Mouse (Mus musculus): ENCODE results near the gene Usf1.

Usf1 gene

DNA sequence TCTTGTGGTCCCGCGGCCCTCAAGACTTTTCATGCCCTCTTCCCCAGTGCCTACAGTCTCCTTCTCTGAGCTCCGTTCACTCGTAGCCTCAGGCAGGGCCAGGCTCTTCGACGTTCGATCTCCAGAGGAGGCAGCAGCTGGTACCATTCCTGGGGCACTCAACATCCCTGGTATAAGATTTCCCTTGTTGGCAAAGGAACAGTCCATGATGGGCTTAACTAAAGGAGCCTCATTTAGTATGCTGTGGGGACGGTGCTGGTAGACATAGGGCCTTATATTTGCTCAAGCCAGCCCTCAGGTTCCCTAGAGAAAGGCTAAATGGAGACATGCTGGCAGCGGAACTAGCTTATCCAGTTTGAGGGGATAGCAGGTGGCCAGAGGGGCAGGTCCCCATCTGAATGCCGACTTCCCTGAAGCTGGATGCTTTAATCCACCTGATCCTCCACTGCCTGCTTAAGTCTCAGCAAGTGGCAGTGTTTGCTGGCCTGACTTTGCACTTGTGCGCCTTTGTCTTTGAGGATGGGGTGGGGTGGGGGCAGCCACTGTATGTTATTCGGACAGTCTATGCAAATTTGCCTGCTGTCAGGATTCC, 8.3 kb downstream of the Usf1 start:
- DNase-seq: no peak

GRCm38 (mm10) chr1:171419905-171420304, 8.8 kb downstream of the Usf1 start:
- no peak for DNase-seq

- DNase-seq: no peak
These were observed 11.5 kb downstream of the Usf1 start for GRCm38 (mm10) chr1:171422504-171423095.

DNA sequence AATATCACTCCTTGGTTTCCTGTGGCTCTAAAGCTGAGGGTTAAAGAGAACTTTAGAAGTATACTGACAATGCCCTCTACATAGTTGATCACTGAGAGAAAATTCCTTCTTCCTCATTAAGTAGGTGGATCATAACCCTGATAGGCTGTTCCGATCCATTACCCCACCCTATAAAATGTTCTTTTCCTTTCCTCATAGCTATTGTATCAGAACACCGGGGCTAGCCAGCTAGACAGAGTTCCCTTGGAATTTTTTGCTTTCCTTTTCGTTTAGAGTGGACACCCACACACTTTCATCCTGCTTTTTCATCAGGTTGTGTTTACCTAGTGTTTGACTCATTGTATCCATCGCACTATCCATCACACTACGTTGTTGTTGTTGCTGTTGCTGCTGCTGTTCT, 13.5 kb downstream of the Usf1 start:
- DNase-seq: no peak

GRCm38 (mm10) chr1:171425126-171425525, 14.0 kb downstream of the Usf1 start:
- no peak for DNase-seq

DNA sequence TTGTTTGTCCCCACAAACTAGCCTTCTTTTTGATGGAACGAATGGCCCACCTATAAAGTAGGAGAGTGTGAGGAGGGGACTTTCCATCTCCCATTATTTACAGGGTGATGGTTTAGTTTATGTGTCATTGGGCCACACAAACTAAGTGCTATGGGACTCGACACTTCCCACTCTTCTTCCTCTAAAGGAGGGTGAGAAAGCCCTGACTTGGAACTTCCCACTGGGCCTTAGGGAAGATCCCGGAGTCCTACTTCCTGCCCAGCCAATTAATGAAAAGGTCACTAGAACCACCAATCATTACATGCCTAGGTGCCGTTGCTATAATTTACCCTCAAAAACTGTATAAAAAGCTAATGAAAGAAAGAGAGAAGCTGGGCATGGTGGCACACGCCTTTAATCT, 21.0 kb downstream of the Usf1 start:
- no peak for DNase-seq

- DNase-seq: no peak
These were observed 24.2 kb downstream of the Usf1 start for GRCm38 (mm10) chr1:171435288-171435814.

DNA sequence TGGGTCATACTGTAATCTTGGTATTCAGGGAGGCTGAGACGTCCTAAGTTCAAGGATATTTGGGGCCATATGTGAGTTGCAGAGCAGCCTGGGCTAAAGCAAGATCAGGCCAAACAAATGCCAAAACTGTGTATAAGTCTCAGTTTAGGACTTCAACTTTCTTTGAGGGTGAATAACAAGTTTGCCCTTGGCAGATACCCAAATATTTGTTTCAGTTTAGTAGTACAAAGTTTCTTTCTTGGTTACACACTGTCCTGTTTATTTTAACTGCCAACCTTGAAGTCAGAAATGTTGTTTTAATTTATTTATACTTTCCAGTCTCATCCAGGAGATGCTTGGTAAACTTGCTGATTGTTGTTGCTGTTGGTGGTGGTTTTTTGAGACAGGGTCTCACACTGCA, 24.9 kb downstream of the Usf1 start:
- no peak for DNase-seq

DNA sequence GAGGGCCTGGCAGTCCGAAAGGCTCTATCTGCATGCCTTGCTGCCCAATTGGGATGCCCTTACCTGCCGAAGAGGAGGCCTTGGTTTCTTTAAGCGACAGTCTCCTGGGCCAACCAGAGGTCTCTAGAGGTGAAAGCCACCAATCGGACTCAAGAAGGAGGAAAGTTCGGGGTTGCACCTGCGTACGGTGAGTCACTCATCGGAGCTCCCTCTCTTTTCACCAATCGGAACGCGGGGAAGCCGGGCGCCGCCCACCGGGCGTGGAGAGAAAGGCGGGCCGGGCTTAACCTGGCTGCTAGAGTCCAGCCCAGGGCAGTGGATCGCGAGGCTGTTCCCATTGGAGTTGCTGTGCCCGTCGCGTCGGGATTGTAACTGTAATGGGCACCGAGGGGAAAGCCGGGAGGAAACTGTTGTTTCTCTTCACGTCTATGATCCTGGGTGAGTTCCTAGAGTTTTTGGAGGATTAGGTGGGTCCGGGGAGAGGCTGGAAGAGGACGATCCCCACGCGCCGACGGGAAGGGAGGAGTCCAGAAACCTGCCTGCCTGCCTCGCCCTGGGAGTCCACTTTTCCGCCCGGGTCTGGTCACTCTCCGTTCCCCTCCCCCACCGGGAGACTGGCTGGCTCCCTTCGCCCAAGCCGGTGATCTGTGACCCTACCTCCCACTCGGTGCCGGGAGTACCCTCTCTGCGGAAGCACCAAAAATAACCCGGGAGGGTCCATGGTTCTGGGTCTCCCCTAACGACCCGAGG, 26.3 kb downstream of the Usf1 start, which contains the start of gene F11r:
TSS of gene F11r (plus strand) at position 272 of the 750 bp plus-strand sequence.
- peak; percentile 96 for DNase-seq

DNA sequence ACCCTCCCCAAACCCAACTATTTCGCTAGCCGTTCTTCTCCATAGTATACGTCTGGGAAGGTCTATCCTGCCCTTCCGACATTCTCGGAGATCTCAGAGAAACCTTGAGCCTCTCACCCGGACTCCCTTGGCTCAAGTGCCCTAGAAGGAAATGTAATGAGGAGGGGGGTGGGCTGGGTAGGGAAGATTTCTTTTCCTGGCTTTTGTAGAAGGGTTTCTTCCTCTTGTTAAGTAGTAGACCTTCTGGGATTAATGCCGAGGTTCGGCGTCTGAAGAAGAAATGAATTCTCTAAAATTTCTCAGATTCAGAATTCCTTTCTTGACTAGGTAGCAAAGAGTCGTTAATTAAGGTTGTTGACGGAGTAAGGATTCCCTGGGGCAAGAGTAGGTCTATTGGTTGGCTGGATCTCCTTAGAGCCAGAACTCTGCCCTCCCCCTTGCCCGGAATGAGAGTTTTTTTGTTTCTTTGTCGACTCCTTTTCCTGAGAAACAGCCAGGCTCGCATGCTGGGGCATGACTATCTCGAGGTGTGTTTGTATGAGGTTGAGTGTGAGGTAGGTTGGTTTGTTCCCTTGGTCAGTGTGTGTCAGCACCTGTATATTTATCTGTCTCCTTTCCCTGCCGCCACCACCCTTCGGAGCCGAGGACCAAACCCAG, 27.0 kb downstream of the Usf1 start:
- DNase-seq: peak; percentile 41

DNA sequence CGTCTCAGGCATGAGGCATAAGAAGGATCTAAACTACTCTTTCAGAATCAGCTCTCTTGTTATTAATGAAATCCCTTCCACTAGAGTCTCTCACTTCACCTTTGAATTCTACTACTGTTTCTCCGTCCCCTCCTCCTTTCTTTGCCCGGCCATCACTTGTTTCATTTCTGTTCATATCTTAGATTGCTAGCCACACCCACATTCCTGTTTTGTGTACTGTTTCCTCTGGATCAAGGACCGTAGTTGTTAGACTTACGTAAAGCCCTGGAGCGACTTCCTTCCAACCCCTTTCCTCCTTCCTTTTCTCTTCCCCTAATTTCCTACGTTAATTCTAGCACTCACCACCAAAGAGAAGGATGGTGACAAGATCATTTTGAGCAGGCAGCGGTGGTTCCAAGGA, 28.0 kb downstream of the Usf1 start:
- no peak for DNase-seq

DNA sequence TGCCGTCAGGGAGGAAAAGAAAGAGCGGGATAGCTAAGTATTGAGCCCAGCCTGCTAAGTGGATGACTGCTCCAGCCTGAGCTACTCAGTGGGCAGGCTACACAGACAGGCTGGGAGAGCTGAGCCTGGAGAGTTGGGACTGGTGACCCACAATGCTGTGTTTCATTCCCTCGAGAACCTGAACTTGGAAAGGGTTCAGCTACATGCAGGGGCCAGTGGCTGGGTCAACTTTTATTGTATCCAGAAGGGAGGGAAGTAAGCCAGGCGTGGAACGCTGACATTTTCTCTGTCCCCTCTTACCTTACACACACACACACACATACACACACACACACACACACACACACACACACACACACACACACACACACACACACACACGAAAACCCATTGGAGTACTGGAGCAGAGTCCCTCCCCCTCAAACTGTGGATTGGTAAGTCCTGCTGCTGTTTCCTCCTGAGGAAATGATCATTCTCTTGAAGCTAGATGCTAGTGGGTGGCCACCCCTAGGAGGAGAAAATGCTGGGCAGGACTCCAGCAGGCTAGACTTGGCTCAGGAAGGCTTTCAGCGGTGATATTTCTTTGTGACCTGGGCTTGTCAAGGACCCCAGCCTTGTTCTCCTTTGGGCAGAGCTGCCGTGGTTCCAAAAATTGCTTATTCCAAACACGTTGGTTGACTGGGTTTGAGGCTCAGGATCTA, 29.1 kb downstream of the Usf1 start:
- peak; percentile 88 for DNase-seq

DNA sequence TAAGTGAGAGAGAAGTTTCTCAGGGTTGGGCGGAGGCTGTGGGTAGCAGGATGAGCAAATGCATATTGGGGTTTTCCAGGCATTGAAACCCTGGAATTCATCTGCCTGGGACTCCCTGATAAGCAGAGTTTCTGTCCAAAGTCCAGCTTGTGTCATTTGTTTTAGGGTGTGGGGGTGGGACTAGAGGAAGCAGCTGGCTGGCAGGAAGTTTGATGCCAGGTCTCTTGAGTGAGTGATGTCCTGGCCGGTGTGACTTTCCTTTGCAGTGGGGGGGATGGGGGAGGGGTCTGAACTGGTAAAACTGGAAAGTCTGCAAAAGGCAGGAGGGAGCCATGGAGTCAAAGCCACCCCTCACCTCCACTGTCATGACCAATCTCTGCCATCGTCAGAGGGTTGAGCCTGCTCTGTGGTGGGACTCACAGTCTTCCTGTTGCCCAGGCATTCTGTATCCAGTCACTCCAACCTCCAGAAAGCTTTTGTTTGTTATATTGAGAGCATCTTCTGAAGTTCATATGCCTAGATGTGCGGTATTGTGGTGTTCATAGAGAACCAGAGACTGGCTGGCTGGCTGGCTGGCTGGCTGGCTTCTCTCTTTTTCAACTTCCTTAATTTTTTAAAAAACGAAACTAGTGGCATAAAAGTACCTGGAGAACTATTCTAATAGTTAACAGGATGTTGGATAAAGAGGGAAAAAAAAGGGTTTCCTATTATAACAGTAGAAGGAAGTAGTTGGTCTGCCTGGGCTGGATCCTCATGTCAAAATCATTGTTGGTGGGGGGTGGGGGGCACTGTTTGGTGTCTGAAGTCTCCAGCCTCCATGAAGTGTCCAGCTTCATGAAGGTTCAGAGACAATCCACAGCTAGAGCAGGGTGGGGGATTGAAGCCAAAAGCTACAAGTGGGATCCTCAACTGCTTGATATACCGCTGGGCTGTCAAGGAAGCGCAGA, 30.6 kb downstream of the Usf1 start:
- peak; percentile 64 for DNase-seq

- peak; percentile 52 for DNase-seq
These were observed 31.3 kb downstream of the Usf1 start for GRCm38 (mm10) chr1:171442413-171442760.

DNA sequence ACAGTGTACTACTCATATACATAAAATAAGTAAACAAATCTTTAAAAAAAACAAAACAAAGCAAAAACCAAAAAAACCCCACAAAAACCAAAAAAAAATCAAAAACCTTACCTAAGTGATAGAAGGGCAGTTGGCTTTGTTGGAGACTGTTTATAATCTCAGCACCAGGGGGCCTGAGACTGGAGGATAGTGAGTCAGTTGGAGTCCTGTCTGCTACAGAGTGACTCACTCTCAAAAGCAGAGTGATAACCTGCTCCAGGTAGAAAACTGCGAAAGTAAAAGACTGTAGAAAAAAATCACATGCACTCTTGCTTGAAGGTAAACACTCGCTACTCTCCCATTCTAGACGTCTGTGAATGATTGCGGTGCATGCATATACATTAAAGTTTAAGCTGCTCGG, 33.9 kb downstream of the Usf1 start:
- DNase-seq: no peak

DNA sequence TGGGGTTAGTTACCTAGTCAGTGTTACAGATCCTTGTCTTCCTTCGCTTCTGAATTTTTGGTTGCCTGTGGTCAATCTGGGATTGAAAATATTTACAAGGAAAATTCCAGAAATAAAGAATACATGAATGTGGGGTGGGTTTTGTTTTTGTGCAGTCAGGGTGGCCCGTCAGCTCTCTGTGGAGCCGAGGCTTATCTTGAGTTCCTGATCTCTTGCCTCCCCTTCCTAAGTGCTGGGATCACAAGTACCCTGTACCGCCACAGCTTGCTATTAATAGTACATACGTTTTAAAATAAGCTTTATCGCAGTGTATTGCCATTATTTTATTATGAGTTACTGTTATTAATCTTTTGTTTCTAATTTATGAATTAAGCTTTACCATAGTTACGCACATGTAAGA, 35.7 kb downstream of the Usf1 start:
- DNase-seq: no peak

DNA sequence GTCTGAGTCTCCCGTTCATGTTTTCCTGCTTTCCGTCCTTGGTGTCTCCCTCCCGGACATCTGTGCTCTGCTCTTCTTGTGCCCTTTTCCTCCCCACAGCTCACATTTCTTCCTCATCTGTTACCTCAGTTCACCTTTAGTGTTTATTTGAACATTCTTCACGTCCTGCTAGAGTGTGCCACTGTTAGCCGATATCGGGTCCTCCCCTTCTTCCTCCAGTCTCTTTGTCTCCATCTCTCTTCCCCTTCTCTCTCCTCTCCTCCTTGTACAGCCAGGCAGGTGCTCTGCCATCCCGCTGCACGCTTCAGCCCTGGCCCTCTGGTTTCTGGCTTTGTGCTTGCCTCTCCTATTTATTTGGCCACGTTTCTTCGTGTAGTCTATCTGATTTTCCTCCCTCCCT, 36.6 kb downstream of the Usf1 start:
- DNase-seq: no peak

DNA sequence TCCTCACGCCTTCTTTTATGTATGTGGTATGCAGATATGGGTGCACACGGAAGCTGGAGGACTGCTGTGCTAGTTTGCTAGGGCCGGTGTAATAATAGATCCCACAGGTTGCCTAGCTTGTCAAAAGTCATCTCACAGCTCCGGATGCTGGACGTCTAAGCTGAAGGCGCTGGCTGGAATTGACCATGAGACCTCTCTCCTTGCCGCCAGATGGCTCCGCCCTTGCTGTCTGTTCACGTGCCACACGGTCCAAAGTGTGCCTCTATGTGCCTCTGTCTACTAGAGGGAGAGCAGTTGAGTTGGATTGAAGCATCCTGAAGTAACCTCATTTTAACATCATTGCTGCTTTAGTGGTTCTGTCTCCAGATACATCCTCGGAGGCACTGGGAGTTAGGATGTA, 38.9 kb downstream of the Usf1 start:
- DNase-seq: peak; percentile 19

GRCm38 (mm10) chr1:171451001-171451400, 39.9 kb downstream of the Usf1 start:
- no peak for DNase-seq

GRCm38 (mm10) chr1:171452522-171452921, 41.4 kb downstream of the Usf1 start:
- DNase-seq: no peak

GRCm38 (mm10) chr1:171452923-171453322, 41.8 kb downstream of the Usf1 start:
- DNase-seq: no peak

GRCm38 (mm10) chr1:171454926-171455325, 43.8 kb downstream of the Usf1 start:
- DNase-seq: no peak
